Mouse (Mus musculus): ENCODE measurements at regions not wholly inside any gene's neighbourhood (a gene's known extent, or its start where the extent isn't known, plus 50 kb on each side); places are given as distances from the start of the nearest gene placed in this dataset.

DNA sequence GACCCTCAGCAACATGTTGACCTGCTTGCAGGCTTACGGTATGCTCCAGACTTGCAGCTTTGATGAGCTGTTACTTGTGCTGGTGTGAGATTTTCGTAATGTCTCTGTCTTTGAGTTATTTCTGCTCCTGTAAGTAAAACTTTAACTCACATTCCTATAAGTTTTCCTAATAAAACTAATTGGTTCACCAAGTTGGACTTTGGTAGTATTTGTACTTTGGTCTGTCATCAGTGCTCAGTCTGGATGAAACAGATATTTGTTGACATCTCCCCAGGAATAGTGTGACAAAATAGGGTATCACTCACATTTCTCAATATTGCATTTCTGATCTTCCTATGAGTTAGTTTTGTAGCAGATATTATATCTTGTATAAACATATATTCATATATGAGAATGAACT is 313.3 kb downstream of the Zfp619 start:
- TF ChIP-seq POLR2A (IDR thresholded peaks at IDR 0.05; ENCODE audit: borderline replicate concordance, extremely low read depth, insufficient read depth, insufficient read length, poor library complexity, severe bottlenecking) = no peak
- no peak for TF ChIP-seq CTCF (IDR thresholded peaks at IDR 0.05; ENCODE audit: borderline replicate concordance, extremely low read depth, insufficient read depth, insufficient read length)
